Mouse (Mus musculus): ENCODE measurements around the gene Fam98b. TPM values are rescaled to one million over a fixed set of nuclear protein-coding genes. Genes with fewer than 3 reads are reported as not detected.

Gene Fam98b
- polyA plus RNA-seq, 1 experiment from 2014 or later: 7.6 TPM

DNA sequence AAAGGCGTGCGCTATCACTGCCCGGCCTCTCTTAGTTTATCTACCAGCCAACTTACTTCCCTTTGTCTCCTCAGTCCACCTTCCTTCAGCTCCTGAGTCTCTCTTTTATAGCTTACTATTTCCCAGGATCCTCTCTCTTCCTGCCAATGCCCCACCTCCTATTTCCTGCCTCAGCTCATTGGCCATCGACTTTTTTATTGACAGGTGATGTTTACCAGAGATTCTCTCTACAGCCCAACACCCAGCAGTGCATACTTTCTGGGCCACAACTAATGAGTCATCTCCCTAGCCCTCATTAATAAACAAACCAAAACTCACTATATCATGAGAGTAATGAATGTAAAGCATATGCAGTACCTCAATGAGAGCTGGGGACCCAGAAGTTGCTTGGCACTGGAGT lies 30.0 kb upstream of the Fam98b start:
- no peaks in the 10 kb centered on the region for H3K27me3 ChIP-seq (replicated peaks; ENCODE audit: control insufficient read depth, insufficient read depth, low read length)
- no peak overlapping the region for H3K4me2 ChIP-seq (ENCODE audit: low read length)
- no peak overlapping the region for H3K27ac ChIP-seq (ENCODE audit: low read depth)
- ATAC-seq (replicated peaks; ENCODE audit: low FRiP score, low TSS enrichment, low read depth) (no peak), DNase-seq (ENCODE audit: low spot score) (no peak)
- no peak overlapping the region for H3K4me3 ChIP-seq (ENCODE audit: low read depth, low read length)
- 89% methylated on average over 4 of the region's 4 CpGs for WGBS
- H3K9me3 ChIP-seq (ENCODE audit: control insufficient read depth, low read length): no peaks in the 10 kb centered on the region
- H3K4me1 ChIP-seq (replicated peaks; ENCODE audit: control insufficient read depth, insufficient read depth, low read length): 0 out of 2 replicates have a peak, but pooled peaks cover 5% of the 10 kb centered on the region
- H3K36me3 ChIP-seq (ENCODE audit: control insufficient read depth, insufficient read depth, low read length): no peaks in the 10 kb centered on the region
- no peak overlapping the region for H3K9ac ChIP-seq (ENCODE audit: low read length)

DNA sequence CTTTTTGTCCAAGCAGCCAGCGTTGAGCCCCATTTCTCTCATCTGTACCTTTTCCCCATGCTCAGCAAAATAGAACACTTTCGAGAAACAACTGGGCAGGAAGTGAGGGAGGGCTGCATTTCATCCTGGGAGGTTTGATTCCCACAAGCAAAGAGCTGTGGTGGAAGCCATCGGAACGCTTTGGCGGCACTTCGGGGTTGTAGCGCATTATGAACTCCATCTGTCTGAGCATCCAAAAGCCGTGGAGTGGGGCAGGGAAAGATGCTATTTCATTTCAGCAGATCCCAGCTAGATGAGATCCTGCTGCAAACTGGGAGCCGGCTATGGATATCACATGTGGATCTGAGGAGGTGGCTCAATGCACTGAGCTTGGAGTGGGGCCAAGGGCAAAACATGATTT lies 26.9 kb upstream of the Fam98b start:
- Histone ChIP-seq H3K27me3 (replicated peaks; ENCODE audit: control insufficient read depth, insufficient read depth, low read length) (no peaks in the 10 kb centered on the region), H3K36me3 (ENCODE audit: control insufficient read depth, insufficient read depth, low read length) (no peaks in the 10 kb centered on the region), H3K9me3 (ENCODE audit: control insufficient read depth, low read length) (no peaks in the 10 kb centered on the region), H3K9ac (ENCODE audit: low read length) (no peak overlapping the region), H3K4me3 (ENCODE audit: low read depth, low read length) (no peak overlapping the region), H3K27ac (ENCODE audit: low read depth) (no peak overlapping the region; the same call in 1 of the 2 replicates), H3K4me2 (ENCODE audit: low read length) (no peak overlapping the region), H3K4me1 (replicated peaks; ENCODE audit: control insufficient read depth, insufficient read depth, low read length) (0 out of 2 replicates have a peak, but pooled peaks cover 5% of the 10 kb centered on the region)
- ATAC-seq (replicated peaks; ENCODE audit: low FRiP score, low TSS enrichment, low read depth) (no peak), DNase-seq (ENCODE audit: low spot score) (no peak)
- WGBS: 64% methylated on average over 9 of the region's 9 CpGs

DNA sequence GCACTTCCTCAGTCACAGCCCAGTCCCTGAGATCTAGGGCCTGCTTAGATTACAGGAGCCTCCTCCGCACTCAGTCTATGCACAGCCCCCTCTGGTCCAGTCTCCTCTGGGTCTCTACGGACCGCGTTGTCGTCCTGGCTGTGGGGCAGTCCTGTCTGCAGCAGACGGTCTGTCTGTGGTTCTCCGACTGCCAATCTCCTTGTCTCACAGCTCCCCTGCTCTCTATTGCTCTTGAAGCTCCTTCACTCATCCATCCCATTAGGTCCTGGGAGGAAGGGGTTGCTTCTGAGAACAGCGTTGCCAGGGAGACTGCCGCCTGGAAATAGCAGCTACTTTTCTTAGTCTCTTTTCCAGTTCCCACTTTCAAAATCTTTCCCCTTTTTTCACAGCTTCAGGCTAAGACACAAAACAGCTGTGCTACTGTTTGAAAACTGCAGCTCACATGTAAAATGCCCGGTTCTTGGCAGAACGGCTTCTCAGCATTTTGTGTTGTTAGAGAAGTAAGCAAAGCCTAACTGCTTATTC lies 20.9 kb upstream of the Fam98b start:
- Histone ChIP-seq H3K9ac (ENCODE audit: low read length) (no peak overlapping the region), H3K4me1 (replicated peaks; ENCODE audit: control insufficient read depth, insufficient read depth, low read length) (no peaks in the 10 kb centered on the region), H3K9me3 (ENCODE audit: control insufficient read depth, low read length) (no peaks in the 10 kb centered on the region), H3K27ac (ENCODE audit: low read depth) (peak overlapping the region; percentile 43), H3K27me3 (replicated peaks; ENCODE audit: control insufficient read depth, insufficient read depth, low read length) (no peaks in the 10 kb centered on the region), H3K36me3 (ENCODE audit: control insufficient read depth, insufficient read depth, low read length) (no peaks in the 10 kb centered on the region), H3K4me2 (ENCODE audit: low read length) (no peak overlapping the region), H3K4me3 (ENCODE audit: low read depth, low read length) (no peak overlapping the region)
- 41% methylated on average over 11 of the region's 11 CpGs for WGBS
- ATAC-seq (replicated peaks; ENCODE audit: low FRiP score, low TSS enrichment, low read depth) (no peak), DNase-seq (ENCODE audit: low spot score) (no peak)

DNA sequence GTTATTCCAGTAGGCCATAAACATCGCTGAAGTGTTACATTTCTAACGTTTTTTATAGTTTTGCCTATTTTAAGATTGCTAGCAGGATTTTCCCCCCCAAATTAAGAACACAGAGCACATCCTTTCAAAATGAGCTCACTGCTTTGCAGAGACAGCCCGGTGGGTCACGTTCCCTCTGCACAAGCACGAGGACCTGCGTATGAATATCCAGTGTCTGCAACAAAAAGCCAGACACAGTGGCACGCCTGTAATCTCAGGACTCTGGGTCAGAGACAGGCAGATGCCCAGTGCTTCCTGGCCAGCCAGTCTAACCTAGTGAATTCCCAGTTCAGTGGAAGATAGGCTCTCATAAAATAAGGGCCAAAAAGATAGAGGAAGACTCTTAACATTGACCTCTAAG lies 19.3 kb upstream of the Fam98b start:
- Histone ChIP-seq H3K27ac (ENCODE audit: low read depth) (no peak overlapping the region), H3K4me2 (ENCODE audit: low read length) (no peak overlapping the region), H3K9me3 (ENCODE audit: control insufficient read depth, low read length) (no peaks in the 10 kb centered on the region), H3K4me3 (ENCODE audit: low read depth, low read length) (no peak overlapping the region), H3K27me3 (replicated peaks; ENCODE audit: control insufficient read depth, insufficient read depth, low read length) (no peaks in the 10 kb centered on the region), H3K9ac (ENCODE audit: low read length) (no peak overlapping the region), H3K36me3 (ENCODE audit: control insufficient read depth, insufficient read depth, low read length) (no peaks in the 10 kb centered on the region), H3K4me1 (replicated peaks; ENCODE audit: control insufficient read depth, insufficient read depth, low read length) (no peaks in the 10 kb centered on the region)
- ATAC-seq (replicated peaks; ENCODE audit: low FRiP score, low TSS enrichment, low read depth): no peak
- WGBS: 78% methylated on average over 7 of the region's 7 CpGs
- DNase-seq (ENCODE audit: low spot score): no peak

DNA sequence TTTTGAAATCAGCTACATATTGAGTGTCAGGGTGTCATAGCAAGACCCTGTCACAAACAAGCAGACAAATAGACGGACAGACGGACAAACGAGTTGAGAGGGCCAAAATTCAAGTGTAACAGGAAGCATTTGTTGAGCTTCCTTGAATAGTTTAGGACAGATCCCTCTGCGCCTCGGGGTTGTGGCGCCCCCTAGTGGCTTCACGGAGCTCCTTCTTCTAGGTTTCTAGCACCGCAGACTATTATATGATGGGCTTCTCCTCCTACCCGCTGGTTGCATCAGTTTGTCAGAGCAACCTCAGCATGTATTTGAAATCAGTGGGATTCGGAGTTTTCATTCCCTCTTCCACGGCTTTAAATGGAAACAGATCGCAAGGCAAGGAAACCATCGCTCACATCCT lies 18.3 kb upstream of the Fam98b start:
- ATAC-seq (replicated peaks; ENCODE audit: low FRiP score, low TSS enrichment, low read depth): peak; percentile 83

DNA sequence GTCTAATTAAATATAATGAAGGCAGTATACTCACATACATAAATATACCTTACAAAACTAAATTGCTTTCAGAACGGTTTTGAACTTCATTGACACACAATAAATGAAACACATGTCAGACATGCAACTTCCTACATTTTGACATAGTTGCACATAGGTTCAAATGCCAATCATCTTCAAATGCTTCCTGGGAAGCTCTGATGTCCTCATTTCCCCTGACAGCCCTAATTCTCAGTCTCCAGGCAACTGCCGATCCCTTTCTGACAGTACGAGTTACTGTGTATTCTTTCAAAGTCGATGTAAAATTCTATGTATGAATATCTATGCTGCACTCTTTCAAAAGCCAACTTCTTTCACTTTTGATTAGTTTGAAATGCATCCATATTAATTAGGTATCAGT lies 7.6 kb upstream of the Fam98b start:
- no peak for ATAC-seq (replicated peaks; ENCODE audit: low FRiP score, low TSS enrichment, low read depth)
- WGBS: 81% methylated on average over 4 of the region's 4 CpGs

More for the DNA sequence above, 18.3 kb upstream of the Fam98b start:
- H3K9ac ChIP-seq (ENCODE audit: low read length): no peak overlapping the region
- H3K4me2 ChIP-seq (ENCODE audit: low read length): 0 out of 2 replicates have a peak overlapping the region, but pooled peaks have one; percentile 11
- WGBS: 5% methylated on average over 13 of the region's 13 CpGs
- no peaks in the 10 kb centered on the region for H3K36me3 ChIP-seq (ENCODE audit: control insufficient read depth, insufficient read depth, low read length)
- H3K4me3 ChIP-seq (ENCODE audit: low read depth, low read length): no peak overlapping the region
- no peak overlapping the region for H3K27ac ChIP-seq (ENCODE audit: low read depth)
- peak; percentile 92 for DNase-seq (ENCODE audit: low spot score)
- H3K9me3 ChIP-seq (ENCODE audit: control insufficient read depth, low read length): no peaks in the 10 kb centered on the region
- no peaks in the 10 kb centered on the region for H3K27me3 ChIP-seq (replicated peaks; ENCODE audit: control insufficient read depth, insufficient read depth, low read length)
- H3K4me1 ChIP-seq (replicated peaks; ENCODE audit: control insufficient read depth, insufficient read depth, low read length): no peaks in the 10 kb centered on the region

DNA sequence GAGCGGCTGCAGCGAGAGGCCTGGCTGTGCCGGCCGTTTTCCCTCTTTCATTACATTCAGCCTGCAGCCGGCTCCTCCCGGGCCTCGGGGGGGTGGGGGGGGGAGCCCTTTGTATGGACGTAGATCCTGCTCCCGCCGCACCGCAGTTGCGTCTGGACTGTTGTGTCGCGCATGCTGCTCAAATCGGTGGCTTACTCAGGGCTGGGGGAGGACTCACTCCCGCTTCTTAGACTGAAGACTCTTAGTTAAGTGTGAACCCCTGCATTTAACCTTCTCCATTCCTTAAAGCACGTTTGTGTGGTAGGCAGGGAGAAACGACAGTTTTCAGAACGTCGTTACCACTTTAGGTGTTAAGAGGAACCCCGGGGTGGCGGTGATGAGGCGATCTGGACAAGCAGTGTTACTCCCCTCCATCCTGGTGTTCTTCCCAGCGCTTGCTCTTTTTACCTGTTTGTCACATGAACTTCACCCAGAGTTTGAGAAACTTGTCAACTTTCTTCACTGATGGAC lies 517 bp downstream of the Fam98b start:
- peak overlapping the region; percentile 85 for H3K4me2 ChIP-seq (ENCODE audit: low read length)

More for the DNA sequence above, 7.6 kb upstream of the Fam98b start:
- H3K4me3 ChIP-seq (ENCODE audit: low read depth, low read length): no peak overlapping the region
- H3K27me3 ChIP-seq (replicated peaks; ENCODE audit: control insufficient read depth, insufficient read depth, low read length): no peaks in the 10 kb centered on the region
- H3K9ac ChIP-seq (ENCODE audit: low read length): no peak overlapping the region
- no peak overlapping the region for H3K4me2 ChIP-seq (ENCODE audit: low read length)
- no peaks in the 10 kb centered on the region for H3K36me3 ChIP-seq (ENCODE audit: control insufficient read depth, insufficient read depth, low read length)
- no peaks in the 10 kb centered on the region for H3K9me3 ChIP-seq (ENCODE audit: control insufficient read depth, low read length)
- DNase-seq (ENCODE audit: low spot score): no peak
- no peak overlapping the region for H3K27ac ChIP-seq (ENCODE audit: low read depth)
- no peaks in the 10 kb centered on the region for H3K4me1 ChIP-seq (replicated peaks; ENCODE audit: control insufficient read depth, insufficient read depth, low read length)

DNA sequence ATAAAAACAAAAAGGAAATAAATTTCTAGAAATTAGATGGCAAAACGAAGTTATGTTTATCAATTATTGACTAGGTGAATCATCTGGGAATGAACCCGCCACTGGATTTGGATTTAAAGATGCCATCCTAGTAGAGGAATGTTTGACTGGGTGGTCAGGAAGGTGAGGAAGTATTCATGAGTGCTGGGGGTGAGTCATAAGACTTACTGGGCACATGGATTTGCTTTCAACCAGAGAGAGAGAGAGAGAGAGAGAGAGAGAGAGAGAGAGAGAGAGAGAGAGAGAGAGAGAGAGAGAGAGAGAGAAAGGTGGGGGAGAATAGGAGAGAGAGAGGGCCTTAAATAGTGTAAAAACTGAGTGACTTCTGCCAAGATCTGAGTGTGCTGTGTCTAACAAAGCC lies 5.9 kb downstream of the Fam98b start:
- Histone ChIP-seq H3K27ac (ENCODE audit: low read depth) (no peak overlapping the region), H3K4me2 (ENCODE audit: low read length) (no peak overlapping the region), H3K4me3 (ENCODE audit: low read depth, low read length) (no peak overlapping the region), H3K36me3 (ENCODE audit: control insufficient read depth, insufficient read depth, low read length) (peaks cover 21% of the 10 kb centered on the region), H3K9me3 (ENCODE audit: control insufficient read depth, low read length) (no peaks in the 10 kb centered on the region), H3K9ac (ENCODE audit: low read length) (no peak overlapping the region), H3K4me1 (replicated peaks; ENCODE audit: control insufficient read depth, insufficient read depth, low read length) (peaks cover 6% of the 10 kb centered on the region; the same call in 1 of the 2 replicates), H3K27me3 (replicated peaks; ENCODE audit: control insufficient read depth, insufficient read depth, low read length) (no peaks in the 10 kb centered on the region)
- no peak for ATAC-seq (replicated peaks; ENCODE audit: low FRiP score, low TSS enrichment, low read depth)
- no peak for DNase-seq (ENCODE audit: low spot score)
- 90% methylated on average over 2 of the region's 2 CpGs for whole genome bisulfite sequencing

More for the DNA sequence above, 517 bp downstream of the Fam98b start:
- peak overlapping the region; percentile 85 for H3K9ac ChIP-seq (ENCODE audit: low read length)
- peaks cover 7% of the 10 kb centered on the region; the same call in 1 of the 2 replicates for H3K4me1 ChIP-seq (replicated peaks; ENCODE audit: control insufficient read depth, insufficient read depth, low read length)
- ATAC-seq (replicated peaks; ENCODE audit: low FRiP score, low TSS enrichment, low read depth): peak; percentile 64
- H3K27ac ChIP-seq (ENCODE audit: low read depth): peak overlapping the region; percentile 84
- no peaks in the 10 kb centered on the region for H3K27me3 ChIP-seq (replicated peaks; ENCODE audit: control insufficient read depth, insufficient read depth, low read length)
- no peaks in the 10 kb centered on the region for H3K36me3 ChIP-seq (ENCODE audit: control insufficient read depth, insufficient read depth, low read length)
- peak overlapping the region; percentile 70 for H3K4me3 ChIP-seq (ENCODE audit: low read depth, low read length)
- DNase-seq (ENCODE audit: low spot score): no peak
- H3K9me3 ChIP-seq (ENCODE audit: control insufficient read depth, low read length): no peaks in the 10 kb centered on the region
- under 1% methylated on average over 23 of the region's 24 CpGs for WGBS

DNA sequence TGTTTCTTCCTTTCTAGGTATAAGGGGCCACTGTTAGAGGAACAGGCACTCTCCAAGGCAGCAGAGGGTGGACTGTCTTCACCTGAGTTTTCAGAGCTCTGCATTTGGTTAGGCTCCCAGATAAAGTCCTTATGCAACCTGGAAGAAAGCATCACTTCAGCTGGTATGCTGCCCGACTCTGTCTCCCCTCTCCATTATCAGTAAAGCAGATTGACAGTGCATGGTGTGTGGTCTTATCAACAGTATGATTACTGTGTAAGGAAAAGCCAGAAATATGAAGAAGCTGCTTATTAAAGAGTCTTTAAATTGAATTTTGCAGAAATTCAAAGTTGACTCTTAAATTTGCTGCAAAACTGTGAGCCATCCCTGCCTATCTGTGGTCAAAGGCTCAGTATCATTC lies 8.1 kb downstream of the Fam98b start:
- WGBS: 89% methylated on average over 1 of the region's 1 CpGs
- H3K9me3 ChIP-seq (ENCODE audit: control insufficient read depth, low read length): no peaks in the 10 kb centered on the region
- H3K4me3 ChIP-seq (ENCODE audit: low read depth, low read length): no peak overlapping the region
- H3K27ac ChIP-seq (ENCODE audit: low read depth): no peak overlapping the region
- no peak overlapping the region for H3K4me2 ChIP-seq (ENCODE audit: low read length)
- no peak for ATAC-seq (replicated peaks; ENCODE audit: low FRiP score, low TSS enrichment, low read depth)
- H3K36me3 ChIP-seq (ENCODE audit: control insufficient read depth, insufficient read depth, low read length): peaks cover 42% of the 10 kb centered on the region
- no peak overlapping the region for H3K9ac ChIP-seq (ENCODE audit: low read length)
- DNase-seq (ENCODE audit: low spot score): no peak
- H3K4me1 ChIP-seq (replicated peaks; ENCODE audit: control insufficient read depth, insufficient read depth, low read length): no peaks in the 10 kb centered on the region
- H3K27me3 ChIP-seq (replicated peaks; ENCODE audit: control insufficient read depth, insufficient read depth, low read length): no peaks in the 10 kb centered on the region

All from intestine, embryonic 14.5 days (tissue).